Mouse (Mus musculus) E14TG2a.4 (cell line): ENCODE measurements around the gene Hspd1.

Experiments
- CTCF ChIP-seq: conservative IDR thresholded peaks from 2 replicates; pipeline ENCODE4 v1.5.1; 2014; ENCODE audit warnings: low read length
- NANOG ChIP-seq: IDR thresholded peaks from 2 replicates; pipeline ENCODE4 v1.6.1; 2014; ENCODE audit warnings: borderline replicate concordance, low read length, mixed read lengths

- TF ChIP-seq CTCF: no peak
- TF ChIP-seq NANOG: no peak
Observed at GRCm38 (mm10) chr1:55076395-55076743, 11.7 kb downstream of the Hspd1 start.
